Mouse (Mus musculus): Measurements from ENCODE around the gene Krit1.
"Not testable (repeated sequence)": the region's sequence is repeated elsewhere in the genome, so short reads cannot be mapped to it uniquely, and the experiment has no call there.

Krit1 gene

DNA sequence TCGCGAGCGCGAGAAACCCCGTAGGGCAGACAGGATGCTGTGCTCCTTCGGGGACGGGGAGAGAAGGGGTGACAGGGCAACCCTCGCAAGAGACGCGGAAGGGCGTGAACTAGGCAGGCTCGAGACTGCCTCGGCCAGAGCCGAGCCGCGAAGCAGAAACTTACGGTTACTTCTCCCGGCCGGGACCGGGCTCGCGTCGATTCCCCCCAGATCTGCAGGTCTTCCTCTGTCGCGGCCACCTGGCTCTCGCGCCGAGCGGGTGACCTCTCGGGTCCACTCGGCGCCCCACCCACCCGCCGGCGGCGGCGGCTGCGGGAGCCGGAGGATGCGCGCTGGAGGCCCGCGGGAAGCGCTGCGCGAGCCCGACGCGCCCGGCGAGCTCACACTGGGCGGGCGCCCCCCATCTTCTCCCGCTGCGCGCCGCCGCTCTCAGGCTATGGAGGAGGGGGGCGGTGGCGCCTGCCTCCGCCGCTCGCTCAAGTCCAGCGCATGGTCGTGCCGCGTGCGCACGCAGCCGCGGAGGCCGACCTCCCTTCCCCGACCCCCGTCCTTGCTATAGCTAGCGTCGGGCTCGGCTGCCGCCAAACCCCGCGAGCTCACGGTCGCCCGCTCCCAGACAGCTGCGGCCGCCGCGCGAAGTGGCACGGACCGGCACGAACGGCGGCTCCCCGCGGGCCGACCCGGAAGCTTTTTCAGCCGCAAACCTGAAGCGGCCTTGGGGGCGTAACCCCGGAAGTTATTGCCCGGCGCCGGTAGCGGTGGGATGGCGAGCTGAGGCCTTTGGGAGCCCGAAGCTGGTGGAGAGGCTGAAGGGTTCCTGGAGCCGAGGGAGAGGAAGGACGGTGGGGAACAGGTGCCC, at the start of gene Krit1, which contains the start of gene Ankib1:
Krit1 (plus strand) TSS at position 752 of the 859 bp plus-strand sequence.
Ankib1 (minus strand) TSS at position 493 of the 859 bp plus-strand sequence.
- peak; percentile 35 to 72 for DNase-seq (ENCODE audit: low read depth in 1 of 2, low spot score in 2 of 2)

DNA sequence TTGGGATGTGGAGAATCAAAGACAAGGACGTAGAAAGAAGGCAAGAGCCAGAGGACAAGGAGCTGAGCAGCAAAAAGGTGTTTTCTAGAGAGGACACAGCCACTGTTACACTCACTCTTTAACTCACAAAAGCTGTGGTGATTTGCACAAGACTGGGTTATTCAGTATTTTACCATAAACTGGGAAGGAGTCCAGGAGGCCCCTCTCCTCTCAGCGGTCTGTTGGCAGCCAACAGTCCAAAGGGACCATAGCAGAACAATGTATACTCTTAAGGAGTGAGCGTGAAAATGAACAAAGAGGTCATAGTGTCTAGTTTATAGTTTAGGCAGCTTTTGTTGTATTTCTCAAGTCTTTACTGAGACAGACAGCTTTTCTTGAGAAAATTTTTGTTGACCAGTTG, 31.5 kb upstream of the Krit1 start:
- no peak for DNase-seq (ENCODE audit: low read depth in 1 of 2, low spot score in 2 of 2)

DNA sequence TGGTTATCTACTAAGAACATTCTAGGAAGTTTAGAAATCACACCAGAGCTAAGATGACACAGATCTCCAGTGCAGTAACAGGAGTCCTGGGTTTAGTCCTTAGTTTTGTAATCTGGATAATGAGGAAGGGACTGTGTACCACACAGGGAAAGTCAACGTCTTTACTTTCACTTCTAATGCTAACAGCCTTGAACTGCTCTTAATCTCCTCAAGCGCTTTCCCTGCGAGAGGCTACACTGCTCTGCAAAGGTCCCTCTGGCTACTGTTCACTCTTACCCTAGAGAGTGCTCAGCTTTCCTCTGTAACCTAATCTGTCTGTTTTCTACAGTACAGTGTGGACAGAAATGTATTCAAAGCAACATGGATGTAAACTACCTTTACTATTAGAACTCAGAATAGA, 31.0 kb upstream of the Krit1 start:
- DNase-seq (ENCODE audit: low read depth in 1 of 2, low spot score in 2 of 2) = no peak

DNA sequence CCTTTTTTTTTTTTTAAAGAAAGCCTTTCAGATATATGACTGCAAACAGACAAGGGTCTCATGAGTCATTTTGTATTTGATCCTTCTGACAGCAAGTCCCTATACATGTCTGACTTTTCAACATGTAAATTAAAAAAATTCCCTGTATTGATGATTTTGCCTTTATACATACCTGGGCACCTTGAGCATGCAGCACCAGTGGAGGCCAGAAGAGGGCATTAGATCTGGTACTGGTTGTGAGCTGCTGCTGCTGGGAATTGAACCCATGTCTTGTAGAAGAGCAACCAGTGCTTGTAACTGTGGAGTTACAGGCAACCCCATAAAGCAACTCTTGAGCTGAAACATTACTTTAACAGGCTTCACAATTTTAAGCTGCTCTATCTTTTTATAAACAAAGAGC, 20.3 kb upstream of the Krit1 start:
- DNase-seq (ENCODE audit: low read depth in 1 of 2, low spot score in 2 of 2) = no peak

DNA sequence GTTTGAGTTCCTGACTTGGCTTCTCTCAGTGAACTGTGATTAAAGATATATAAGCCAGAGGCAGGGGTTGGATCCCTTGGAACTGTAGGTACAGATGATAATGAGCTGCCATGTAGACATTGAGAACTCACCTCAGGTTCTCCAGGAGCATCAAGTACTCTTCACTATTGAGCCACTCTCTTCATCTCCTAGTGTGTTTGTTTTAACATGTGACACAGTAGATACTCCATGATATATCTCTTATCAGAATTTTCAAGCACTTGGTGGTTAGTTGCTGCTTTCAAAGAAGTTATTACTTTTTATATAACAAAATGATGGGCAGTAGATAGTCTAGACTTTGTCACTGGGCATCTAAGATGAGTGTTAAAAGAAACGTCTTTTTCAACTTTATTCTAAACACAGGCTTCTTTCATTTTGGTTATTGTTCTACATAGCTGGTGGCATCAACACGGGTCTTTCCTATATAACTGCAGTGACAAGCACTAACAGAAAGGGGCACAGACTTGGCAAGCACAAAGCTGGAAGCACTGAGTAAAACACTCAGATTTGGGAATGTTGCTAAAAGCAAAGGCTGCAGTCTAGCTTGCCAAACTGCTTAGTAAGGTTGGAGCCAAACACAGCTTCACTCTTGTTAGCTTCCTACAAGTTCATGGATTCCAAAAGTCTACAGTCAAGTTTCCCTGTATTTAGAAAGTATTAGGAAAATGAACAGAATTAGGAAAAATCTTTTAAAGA, 18.9 kb upstream of the Krit1 start:
- no peak for DNase-seq (ENCODE audit: low read depth in 1 of 2, low spot score in 2 of 2)

DNA sequence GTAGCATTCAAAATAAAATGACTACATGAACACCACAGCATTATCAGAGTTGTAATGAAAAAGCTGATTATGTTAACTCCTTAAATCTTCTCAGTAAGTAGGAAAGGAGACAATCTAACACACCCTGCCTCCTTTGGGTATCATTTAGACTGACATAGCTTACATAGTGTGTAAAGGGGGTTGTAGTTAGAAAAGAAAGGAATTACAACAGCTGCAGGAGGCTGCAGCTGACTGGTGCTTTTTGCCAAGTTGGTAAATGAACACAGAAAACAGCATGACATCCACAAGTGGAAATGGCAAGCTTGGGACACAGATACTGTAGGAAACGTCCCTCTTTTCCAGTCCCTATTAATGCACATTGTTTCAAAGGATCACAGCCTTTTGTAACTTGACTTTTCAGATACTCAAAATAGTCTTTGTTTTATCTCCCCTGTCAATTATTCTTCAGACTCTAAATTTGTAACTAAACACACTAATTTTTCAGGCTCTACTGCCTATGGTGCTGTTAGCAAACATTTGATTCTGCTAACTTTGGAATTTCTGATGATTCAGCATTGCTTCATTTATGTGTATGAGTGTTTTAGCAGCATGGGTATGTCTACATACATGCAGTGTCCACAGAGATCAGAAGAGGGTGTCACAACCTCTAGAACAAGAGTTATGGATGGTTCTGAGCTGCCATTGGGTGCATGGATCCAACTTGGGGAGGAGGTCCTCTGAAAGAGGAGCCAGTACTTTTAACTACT, 18.1 kb upstream of the Krit1 start:
- DNase-seq (ENCODE audit: low read depth in 1 of 2, low spot score in 2 of 2) = no peak

DNA sequence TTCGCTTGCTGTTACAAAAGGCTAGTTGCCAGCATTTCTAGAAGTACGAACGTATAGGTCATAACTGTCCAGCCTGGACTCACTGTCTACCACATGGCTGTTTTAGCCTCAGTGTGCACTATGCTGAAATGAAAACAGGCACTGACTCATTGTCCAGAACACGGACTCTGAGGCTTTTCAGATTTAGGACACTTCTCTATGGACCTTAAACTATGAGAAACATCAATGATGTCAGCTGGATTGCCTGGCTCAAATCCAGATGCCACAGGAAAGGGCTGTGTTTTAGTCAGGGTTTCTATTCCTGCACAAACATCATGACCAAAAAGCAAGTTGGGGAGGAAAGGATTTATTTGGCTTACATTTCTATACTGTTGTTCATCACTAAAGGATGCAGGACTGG, 15.4 kb upstream of the Krit1 start:
- no peak for DNase-seq (ENCODE audit: low read depth in 1 of 2, low spot score in 2 of 2)

DNA sequence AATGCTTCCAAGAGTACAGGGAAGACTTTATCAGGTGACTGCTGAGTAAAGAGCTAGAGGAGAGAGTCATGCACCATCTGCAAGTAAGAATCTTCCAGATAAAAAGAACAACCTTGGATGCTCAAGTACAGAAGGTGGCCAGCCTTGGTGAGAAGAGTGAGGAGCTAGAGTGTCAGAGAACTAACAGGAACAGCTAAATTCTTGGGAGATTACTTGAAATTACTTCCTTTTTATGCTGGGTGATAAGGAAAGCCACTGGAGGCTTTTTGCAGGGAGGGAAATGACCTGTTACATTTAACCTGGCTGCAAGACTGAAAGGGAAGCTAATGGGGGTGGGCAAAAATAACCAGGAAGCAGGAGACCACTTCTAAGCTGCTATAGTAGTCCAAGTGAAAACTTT, 11.9 kb upstream of the Krit1 start:
- DNase-seq (ENCODE audit: low read depth in 1 of 2, low spot score in 2 of 2) = no peak

DNA sequence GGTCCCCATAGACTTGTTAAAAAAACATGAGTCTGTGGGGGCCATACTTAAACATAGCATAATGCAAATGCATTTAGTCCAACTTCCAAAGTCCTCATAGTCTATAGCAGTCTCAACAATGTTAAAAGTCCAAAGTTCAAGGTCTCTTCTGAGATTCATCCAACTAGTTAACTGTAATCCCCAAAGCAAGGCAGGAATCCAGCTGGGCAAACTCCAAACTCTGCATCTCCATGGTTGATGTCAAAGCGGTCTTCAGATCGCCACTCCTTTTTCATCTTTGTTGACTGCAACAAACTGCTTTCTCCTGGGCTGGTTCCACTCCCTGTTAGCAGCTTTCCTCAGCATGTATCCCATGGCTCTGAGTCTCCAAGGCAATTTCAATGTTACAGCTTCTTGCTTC, 5.9 kb upstream of the Krit1 start:
- DNase-seq (ENCODE audit: low read depth in 1 of 2, low spot score in 2 of 2) = not testable (repeated sequence)

DNA sequence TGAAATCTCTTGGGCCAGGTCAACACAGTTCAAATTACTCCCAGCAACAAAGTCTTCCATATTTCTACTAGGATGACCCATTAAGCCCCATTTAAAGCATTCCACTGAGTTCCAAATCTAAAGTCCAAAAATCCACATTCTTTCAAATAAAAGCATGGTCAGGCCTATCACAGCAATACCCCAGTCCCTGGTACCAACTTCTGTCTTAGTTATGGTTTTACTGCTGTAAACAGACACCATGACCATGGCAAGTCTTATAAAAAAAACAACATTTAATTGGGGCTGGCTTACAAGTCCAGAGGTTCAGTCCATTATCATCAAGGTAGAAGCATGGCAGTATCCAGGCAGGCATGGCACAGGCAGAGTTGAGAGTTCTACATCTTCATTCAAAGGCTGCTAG, 4.3 kb upstream of the Krit1 start:
- DNase-seq (ENCODE audit: low read depth in 1 of 2, low spot score in 2 of 2) = not testable (repeated sequence)

DNA sequence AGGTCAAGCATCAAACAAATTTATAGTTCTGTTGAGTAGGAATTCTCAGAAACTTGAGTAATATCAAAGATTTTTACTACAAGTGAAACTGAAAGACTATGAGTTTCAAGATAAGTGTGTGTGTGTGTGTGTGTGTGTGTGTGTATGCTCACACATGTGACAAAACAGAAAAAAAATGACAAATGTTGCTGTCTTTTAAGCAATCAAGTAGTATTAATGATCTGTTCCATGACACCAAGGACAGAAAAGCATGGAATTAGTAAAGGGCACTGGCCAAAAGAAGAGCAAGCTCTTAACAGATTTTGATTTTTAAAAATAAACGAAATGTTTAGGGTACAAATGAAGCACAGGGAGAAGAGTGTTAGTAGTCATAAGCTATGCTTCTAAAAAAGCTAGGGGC, 2.9 kb upstream of the Krit1 start:
- no peak for DNase-seq (ENCODE audit: low read depth in 1 of 2, low spot score in 2 of 2)

DNA sequence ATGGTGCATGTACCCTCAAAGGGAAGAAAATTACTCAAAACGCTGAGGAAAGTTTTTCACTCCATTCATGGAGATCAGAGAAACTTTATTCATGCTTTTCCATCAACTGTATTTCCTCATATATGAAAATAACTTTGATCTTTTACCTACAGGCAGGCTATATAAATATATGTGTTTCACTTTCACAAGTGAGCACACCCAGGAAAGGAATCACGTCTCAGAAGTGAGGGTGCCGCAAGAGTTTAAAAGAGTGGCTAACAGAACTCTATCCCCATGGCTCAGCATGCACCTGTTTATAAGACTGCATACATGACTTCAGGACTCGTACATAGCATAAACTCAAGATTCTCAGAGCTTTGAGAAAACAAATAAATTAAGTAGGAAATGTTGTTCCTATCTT, 2.1 kb upstream of the Krit1 start:
- DNase-seq (ENCODE audit: low read depth in 1 of 2, low spot score in 2 of 2) = no peak

DNA sequence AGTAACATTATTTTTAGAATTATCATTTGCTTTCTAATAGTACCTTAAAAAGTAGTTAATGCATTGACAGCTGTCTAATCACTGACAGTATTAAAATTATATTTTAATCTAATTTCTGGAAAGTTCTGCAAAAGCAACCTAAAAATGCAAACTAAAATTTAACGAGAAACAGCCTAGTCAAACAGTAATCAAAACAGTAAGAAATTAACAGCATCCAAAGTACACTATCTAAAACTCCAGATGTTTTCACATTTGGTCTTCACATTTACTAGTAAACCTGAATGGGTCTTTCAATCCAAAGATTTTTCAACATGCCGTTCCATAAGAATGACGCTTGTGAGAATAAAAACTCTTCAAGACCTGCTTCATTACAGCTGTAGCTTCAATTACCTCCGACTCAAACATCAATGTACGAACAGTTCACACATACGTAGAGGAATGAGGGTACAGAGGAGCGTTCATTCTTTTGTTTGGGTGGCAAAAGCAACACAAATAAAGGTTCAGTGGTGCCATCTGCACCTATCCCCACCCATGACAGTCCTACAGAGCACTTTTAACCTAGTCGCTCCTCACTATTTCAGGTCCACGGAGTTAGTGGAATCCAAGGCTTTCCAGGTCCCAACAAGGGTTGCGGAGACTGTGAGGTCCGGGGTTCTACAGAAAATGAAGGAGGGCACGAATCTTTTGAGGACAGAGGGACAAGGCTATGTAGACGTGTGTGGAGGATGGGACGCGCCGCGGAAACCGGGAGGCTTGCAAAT, 1.1 kb upstream of the Krit1 start:
- no peak for DNase-seq (ENCODE audit: low read depth in 1 of 2, low spot score in 2 of 2)

DNA sequence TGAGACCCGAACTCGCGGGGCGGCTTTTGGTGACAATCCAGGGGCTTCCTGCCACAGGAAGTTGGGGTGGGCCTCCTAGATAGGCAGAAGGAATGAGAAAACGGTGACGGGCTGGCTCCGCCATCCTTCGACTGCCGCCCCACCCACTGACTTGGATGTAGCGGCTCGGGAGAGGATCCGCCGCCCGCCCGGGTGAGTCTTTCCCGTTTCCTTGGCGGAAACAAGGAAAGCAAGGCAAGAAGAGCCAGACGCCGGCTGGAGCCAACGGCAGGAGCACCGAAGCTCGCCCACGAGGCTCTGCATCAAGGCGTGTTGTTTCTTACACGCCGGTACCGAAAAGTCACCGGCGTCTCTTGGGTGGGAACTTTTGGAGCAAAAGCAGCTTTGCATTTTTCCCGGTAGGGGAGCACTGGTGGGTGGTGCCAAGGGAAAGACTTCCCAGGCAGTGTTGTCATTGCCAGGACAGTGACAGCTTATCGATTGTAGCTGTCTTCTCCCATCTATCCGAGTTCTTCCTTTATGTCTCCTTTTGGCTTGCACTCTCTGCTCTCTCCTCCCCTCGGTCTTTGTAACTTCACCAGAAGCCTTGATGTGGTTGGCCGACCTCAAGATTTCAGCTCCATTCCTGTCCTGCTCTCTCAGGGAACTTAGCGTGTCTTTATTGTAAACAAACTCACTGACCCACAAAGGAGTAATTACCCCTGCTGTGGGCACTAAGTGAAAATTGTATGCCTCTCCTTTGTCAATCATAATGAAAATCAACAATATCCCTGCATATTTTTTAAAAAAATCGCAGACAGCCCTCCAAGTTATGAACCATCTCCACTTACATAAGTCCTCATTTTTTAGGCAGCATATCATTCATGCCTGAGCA, 545 bp downstream of the Krit1 start:
- DNase-seq (ENCODE audit: low read depth in 1 of 2, low spot score in 2 of 2) = no peak

DNA sequence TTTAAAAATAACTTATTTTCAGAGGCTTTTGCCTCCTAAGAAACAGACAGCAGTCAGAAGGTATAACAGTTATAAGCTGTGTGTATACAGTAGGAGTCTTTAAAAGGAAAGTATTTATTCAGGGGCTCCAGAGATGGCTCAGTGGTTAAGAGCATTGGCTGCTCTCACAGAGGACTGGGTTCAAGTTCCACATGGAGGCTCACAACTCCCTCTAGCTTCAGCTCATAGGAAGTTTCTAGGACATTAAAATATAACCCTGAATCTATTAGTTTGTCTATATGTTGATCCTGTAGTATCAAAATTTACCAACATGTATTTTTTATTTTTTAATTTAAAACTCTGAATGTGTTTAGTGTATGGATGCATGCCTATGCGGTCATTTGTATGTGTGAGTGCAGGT, 5.5 kb downstream of the Krit1 start:
- DNase-seq (ENCODE audit: low read depth in 1 of 2, low spot score in 2 of 2) = no peak

DNA sequence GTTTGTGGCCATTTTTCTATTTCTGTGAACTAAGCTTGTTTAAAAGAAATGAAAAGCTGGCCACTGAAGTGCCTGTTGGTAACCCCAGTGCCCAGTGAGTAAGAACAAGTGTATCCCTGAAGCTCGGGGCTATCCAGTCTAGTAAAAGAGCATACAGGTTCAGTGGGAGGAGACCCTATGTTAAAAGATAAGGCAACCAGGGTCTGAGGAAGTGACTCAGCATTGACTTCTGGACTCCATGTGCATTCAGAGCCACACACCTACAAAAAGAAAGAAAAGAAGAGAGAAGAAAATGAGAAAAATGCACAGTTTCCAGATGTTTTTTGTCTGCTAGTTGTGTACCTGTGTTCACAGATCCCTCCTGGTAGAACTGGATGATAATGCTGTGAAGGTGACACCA, 31.1 kb downstream of the Krit1 start:
- DNase-seq (ENCODE audit: low read depth in 1 of 2, low spot score in 2 of 2) = no peak

DNA sequence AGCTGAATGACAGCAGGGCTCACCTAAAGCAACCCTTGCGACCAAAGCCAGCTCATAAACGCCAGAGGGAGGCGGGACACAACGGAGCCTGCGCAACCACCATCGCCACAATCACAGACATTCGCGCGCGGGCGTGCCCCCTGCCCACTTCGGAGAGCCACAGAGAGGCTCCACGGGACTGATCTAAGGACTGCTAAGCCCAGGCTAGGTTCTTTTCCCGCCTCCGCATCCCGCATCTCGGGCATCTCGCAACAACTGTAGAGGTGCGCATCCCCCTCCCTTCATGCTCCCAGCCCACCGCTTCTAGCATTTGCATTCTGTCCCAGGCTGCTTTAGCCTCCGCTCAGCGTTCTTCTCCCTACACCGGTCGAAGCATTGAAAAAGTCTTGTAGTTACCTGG, 42.0 kb downstream of the Krit1 start, which contains the start of gene Lrrd1:
Lrrd1 (plus strand) TSS at position 148 of the 400 bp plus-strand sequence.
- DNase-seq (ENCODE audit: low read depth in 1 of 2, low spot score in 2 of 2) = no peak

DNA sequence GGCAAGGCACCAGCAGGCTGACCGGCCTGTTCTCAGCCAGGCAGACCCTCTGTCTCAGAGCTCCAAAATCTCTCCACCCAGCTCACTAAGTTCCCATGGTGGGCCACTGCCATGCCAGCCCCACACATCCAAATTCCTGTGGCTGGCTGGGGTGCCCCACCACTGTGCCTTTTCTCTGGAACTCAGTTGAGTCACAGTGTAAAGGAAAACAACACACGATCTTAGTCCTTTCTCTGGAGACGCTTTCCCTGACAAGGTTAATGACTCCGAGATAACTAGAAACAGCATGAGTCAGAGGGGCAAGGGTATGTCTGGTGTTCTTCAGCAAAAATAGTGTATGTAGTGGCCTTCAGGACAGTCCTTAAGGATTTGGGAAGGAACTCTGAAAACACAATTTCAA, 67.2 kb downstream of the Krit1 start:
- no peak for DNase-seq (ENCODE audit: low read depth in 1 of 2, low spot score in 2 of 2)

DNA sequence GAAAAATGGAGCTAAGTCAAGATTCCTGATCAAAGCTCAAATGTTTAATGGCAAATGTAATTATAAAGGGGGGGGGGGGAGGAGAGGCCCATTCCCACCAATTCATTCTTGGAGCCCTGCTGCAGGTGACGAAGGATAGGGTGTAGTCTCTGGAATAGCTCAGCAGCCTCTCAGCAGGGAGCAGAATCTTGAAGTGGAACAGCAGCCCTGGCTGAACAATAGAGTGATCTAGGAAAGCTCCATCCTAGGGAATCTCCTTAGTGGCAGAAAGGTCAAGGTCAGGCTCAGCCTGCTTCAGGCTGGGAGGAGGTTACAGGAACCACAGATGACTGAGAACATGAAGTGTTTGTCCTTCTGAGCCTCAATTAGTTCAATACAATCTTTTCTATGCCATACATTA, 69.4 kb downstream of the Krit1 start:
- DNase-seq (ENCODE audit: low read depth in 1 of 2, low spot score in 2 of 2) = no peak

DNA sequence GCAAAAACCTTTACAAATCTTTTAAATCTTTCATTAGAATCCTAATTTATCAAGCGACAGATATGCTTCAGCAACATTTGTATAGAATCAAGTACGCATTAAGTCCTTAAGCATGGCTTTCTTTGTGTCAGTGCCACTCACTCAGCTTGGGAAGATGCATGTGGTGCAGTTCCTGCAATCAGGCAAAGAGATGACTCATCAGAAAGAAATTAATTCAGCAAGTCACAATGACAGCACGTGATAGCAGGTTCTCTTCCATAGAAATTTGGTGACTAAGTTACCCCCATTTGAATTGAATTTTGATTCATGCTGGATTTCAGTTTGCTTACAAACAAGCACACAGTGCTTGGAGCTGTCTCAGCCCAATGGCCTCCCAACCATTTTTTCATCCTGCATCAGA, 70.5 kb downstream of the Krit1 start:
- no peak for DNase-seq (ENCODE audit: low read depth in 1 of 2, low spot score in 2 of 2)

All from monocyte, adult 2 months (primary cell).